Mouse (Mus musculus) c-Kit-positive CD71-negative TER-119-negative erythroid progenitor cells, embryonic 14.5 days (primary cell): Measurements from ENCODE around the gene Fam19a5.

ENCODE experiments used
- DNase-seq: peaks from one replicate; pipeline ENCODE4 v3.0.0-alpha.2; 2013; ENCODE audit warnings: low read depth

Gene Fam19a5

GRCm38 (mm10) chr15:87726657-87727236 lies 182.6 kb downstream of the Fam19a5 start:
- DNase-seq, result no peak

- DNase-seq, result no peak
Observed at GRCm38 (mm10) chr15:87736345-87736744, 192.2 kb downstream of the Fam19a5 start.

GRCm38 (mm10) chr15:87755482-87755881 lies 211.4 kb downstream of the Fam19a5 start:
- DNase-seq, result no peak

GRCm38 (mm10) chr15:87765876-87766275 lies 221.8 kb downstream of the Fam19a5 start:
- DNase-seq, result no peak

GRCm38 (mm10) chr15:87773955-87774354 lies 229.9 kb downstream of the Fam19a5 start:
- no peak for DNase-seq

GRCm38 (mm10) chr15:87783331-87783730 lies 239.2 kb downstream of the Fam19a5 start:
- no peak for DNase-seq

- DNase-seq, result no peak
Observed at GRCm38 (mm10) chr15:87789671-87790070, 245.6 kb downstream of the Fam19a5 start.

GRCm38 (mm10) chr15:87793661-87794060 lies 249.6 kb downstream of the Fam19a5 start:
- no peak for DNase-seq

- DNase-seq, result no peak
Observed at GRCm38 (mm10) chr15:87796571-87796970, 252.5 kb downstream of the Fam19a5 start.
